Mouse (Mus musculus) testis, postnatal 14 days (tissue): ENCODE results near the gene Rps6kc1.
"Not testable (repeated sequence)": the region's sequence is repeated elsewhere in the genome, so short reads cannot be mapped to it uniquely, and the experiment has no call there.

Source experiments
- DNase-seq: peaks from one replicate; pipeline ENCODE4 v3.0.0; 2021; ENCODE audit warnings: low spot score

The Rps6kc1 gene

DNA sequence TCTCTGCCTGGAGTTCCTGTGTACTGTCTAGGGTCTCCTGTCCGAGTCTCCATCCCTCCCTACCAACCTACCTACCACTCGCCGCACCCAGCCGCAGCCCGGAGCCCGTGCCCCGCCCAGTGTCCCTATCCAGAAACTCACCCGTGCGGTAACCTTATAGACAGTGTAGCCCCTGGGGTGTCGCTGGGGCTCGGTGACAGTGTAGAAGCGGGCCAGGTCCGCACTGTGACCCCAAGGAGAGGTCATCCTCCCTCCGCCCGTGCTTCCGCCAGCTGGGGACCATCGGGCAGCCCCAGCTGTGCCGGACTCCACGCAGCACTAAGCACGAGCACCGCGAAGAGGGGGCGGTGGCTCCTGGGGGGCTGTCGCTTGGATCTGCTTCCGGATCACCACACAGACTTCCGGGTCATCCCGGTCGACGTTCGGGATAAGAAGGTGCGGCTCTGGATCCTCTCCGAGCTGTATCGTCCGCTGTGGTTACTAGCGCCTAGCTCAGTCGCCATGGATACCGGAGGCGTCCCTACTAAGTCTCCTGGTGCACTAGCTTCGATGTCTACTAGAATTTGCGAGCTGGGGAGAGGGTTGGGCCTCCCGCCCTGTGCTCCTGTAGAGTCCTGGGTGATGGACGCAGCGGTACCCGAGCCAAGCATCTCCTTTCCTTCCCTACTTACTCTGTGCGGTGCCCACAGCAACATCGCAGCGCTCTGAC, at the start of gene Rps6kc1:
Gene Rps6kc1 (minus strand): TSS at position 356 of the 709 bp plus-strand sequence.
- DNase-seq: peak; percentile 76

DNA sequence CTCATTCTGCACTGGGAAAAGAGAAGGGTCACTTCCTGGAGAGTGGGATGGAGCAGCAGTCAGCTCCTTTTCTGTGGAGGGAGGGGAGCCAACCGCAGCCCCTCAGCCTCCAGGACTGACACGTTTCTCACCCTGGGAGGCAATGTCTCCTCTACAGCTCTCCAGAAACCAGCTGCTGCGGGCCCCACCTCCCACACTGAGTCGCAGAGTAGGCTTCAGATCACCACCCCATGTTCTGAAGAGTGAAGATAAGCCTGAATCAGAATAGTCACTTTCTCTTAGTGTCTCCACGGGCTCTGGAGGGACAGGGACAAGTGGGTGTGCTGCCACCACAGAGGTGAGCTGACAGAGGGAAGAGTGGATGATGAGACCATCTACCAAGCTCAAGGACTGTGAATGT, 47.3 kb upstream of the Rps6kc1 start:
- no peak for DNase-seq

DNA sequence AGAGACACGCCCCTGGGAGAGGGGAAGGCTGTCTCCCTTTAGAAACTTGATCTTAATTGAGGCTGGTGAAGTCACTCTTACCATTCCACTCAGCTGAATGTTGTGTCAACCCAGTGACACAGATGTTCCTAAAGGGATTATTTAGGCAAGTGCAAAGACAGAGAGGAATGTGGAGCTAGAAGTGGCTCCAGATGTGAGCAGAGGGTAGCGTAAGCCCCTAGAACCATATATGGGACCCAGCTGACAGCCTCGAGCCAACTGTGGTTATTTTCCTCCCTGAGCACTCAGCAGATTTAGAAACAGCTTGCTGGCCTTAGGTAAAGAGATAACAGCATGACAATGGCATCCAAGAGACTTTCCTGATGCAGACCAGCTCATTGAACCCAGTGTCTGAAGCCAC, 41.4 kb upstream of the Rps6kc1 start:
- DNase-seq: no peak

DNA sequence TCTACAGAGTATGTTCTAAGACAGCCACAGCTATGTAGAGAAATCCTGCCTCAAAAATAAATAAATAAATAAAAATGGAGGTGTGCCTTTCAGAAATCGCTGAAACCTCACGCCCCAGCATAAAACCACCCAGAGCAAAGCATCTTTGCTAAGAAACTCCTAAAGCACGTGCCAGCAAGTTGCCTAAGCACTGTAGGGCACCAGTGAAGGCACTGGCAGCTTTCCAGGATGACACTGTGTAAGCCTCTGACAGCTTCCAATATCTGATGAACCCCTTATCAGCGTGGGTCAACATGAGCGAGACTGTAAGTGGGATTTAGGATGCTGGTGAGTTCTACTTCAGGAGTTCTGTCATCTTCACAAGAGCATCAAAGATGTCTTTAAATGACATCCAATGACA, 39.4 kb upstream of the Rps6kc1 start:
- DNase-seq: no peak

DNA sequence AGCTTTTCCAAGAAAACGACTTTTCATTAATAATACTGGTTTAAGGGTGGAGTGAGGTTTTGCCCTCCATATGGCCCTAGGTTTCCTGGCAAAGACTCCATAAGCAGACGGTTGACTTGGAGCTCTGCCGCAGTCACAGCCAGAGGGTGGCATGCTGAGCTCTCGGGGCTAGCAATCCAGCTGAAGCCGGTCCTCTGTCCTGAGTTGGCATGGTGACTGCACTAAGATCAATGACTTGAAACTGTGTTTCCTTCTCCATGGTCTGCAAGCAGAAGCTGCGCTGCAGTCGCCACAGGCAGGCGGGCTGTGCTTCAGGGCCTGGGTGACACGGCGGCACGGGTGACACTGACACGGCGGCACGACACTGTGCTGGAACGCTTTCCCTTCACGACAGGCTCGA, 37.3 kb upstream of the Rps6kc1 start:
- no peak for DNase-seq

DNA sequence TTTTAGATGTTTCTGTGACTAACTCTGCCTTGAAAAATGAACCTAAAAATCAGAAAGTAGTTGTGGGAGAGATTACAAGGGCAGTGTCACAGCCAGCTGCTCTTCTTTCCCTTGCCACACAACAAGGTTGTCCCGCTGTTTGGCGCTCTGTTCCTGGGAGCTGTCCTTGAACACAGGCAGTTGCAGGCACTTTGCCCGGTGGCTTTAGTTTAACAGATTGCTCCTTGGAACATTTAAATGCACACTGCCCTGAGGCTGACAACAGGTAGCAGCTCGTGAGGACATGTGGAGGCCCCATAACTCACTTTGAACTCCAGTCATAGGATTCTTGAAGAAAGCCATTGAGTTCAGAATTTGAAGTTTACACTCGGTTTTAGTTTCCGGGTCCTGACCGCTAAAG, 36.9 kb upstream of the Rps6kc1 start:
- DNase-seq: no peak

DNA sequence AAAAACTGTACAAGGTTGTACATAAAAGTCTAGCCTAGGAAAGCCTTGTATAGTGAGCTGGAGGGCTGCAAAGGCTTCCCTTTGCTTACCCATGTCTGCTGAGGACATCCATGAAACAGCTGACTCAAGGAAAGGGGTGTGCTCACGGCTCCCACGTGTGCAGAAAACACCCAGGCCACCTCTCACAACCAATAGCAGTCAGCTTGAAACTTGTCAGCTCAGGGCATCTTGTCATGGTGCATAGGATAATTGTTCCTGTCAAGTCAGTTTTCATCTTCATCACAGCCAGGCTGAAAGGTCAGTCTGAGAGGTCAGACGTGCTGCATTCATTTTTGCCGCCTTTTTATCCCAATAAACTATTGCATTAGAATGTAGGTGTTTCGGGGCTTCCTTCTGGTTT, 36.4 kb upstream of the Rps6kc1 start:
- no peak for DNase-seq

DNA sequence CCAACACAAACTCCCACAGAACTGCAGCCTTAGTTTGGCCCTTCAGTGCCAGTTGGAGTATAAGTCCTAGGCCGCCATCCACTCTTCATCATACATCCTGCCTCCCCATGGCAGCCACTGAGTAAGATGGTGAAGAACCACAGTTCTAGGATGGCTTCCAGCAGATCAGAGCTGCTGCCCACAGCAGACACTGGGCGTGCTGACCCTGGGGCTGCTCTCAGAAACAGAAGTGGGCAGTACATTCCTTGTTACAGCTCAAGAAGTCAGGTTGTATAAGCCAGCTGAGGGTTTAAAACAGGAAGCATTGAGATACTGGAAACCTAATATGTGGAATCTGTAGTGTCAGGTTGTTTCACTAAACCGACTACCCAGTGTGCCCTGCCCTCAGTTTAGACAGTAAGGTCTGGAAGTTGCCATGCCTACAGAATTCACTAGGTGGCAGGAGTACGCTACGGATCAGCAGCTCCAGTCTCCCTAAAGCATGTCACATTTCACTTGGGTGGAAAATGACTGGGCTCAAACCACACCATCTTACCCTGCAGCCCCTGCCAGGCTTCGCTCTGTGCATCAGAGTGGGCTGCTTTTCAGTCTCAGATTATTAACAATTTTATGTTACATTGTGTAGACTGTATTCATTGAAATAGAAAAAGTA, 32.7 kb upstream of the Rps6kc1 start:
- DNase-seq: no peak

DNA sequence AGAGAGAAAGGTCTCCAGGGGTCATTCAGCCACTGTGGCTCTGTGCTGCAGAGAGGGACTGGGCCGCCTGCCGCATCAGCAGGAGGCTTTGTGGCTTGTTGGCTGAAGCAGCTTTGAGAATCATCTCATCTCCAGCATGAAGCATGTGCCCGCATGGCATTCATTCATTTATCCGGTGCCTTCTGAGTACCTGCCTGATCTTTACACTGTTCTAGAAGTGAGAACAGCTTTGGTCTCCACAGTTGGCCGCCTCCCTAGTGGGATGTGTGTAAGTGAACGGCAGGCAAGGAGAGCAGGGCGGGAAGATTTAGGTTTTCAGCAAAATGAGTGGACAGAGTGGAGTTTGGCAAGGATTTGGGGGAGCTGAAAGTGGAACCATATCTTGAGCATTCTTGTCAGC, 28.2 kb upstream of the Rps6kc1 start:
- DNase-seq: no peak

DNA sequence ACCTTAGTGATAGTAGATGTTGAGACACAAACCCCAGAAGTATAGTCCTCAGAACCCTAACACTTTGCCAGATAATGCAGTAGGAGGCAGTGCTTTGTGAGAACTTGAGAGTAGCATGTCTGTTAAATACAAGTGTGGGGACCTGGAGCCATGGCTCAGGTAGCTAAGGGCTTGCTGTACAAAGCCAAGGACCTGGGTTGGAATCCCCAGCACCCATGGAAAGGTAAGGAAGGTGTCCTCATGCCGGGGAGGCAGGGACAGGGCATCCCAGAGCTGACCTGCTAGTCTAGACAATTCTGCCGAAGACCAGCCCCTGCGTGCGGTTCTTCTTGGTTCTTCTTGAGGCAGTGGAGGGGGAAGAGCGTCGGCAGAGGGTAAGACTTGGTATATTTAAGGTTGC, 18.6 kb upstream of the Rps6kc1 start:
- no peak for DNase-seq

DNA sequence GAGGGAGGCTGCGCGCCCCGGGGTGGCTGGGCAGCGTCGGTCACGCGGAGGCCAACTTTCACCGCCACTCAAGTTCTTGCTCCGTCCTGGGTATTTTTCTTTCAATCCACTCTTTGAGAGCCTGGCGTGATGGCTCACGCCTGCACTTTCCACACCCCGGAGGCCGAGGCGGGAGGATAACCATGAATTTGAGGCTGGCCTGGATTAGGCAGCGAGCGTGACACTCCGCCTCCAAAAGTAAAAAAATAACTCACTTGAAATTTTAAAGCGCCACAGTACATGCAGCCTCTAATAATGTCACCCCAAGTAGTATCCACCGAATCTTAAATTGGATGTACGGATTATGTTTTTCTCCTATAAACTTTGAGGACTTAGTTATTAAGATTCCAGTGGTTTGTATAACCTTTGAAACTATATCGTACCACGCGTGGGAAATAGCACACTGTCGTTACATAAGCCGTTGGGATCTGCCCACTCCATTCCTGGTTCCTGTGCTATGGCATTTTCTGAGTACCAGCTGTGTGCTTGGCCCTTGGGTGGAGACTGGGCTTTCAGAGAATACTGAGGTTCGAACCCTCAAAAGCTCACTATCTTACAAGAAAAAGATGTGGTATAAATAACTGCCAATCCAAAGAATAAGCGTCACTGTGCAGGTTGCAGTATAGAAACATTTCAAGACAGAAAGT, 17.6 kb upstream of the Rps6kc1 start:
- DNase-seq: peak; percentile 54

DNA sequence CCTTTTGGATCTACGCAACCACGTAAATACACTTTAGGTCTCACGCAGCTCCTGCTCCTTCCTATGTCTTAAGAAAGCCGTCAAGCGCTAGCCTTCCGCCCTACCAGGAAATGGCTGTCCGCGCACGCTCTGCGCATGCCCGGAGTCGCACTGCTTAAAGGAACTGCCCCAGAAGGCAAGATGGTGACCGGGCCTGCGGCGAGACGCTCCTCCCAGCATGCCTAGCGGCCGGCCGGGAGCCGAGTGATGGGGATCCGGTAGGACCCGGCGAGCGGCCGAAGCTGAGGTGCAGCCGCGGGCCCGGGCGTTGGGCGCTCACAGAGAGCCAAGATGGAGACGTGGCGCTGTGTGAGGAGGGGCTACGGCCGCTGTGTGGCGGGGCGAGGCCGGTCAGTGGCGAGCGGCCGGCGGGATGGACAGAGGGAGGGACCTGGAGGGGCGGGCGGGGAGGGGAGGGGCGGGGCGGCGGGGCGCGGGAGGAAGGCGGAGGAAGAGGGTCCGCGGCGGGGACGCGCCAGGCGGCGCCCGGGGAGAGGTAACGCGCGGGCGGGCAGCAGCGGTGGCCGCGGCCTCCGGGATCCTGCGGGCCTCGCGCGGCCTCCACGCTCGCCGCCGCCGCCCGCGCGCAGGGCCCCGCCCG, 16.9 kb upstream of the Rps6kc1 start:
- peak; percentile 97 for DNase-seq

DNA sequence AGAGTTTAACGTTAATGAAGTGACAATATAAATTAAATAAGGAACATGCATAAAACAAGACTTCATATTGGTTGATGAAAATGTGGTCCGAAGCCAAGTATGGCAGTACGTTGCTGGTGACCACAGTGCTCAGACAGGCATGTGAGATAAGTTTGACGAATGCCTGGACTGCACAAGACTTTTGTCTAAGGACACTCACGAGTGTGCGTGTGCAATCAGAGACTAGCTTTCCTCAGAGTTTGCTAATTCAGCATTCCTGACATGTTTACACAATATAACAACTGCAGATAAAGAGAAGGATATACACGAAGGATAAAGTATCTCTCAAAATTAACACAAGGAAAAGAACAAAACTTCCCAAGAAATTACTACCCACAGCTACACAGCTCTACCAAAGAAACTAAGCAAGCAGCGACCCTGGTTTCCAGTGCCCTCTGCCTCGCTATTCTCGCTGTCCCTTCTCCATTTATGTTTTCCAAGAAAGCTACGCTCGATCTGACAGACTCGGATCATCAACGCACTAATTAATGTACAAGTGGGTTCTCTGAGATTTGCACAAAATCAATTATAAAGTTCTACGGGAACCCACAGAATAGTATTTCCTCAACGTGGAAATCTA, 16.3 kb upstream of the Rps6kc1 start:
- DNase-seq: no peak

DNA sequence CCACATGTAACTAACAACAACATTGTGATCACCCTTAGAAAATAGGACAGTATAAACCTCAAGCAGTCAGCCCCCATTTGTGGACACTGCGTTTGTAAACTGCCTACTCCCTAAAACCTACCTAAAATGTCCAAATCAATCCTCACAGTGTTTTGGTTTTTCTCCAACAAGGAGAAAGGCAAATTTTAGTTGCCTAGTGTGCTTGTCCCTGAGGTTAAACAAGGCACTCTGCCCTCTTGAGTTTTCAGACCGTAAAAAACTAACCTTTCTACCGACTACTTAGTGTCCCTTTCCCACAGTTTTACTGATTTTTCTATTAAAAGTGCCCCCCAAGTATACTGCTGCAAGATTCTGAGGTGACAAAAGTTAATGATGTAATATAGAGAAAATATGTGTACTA, 15.7 kb upstream of the Rps6kc1 start:
- no peak for DNase-seq

DNA sequence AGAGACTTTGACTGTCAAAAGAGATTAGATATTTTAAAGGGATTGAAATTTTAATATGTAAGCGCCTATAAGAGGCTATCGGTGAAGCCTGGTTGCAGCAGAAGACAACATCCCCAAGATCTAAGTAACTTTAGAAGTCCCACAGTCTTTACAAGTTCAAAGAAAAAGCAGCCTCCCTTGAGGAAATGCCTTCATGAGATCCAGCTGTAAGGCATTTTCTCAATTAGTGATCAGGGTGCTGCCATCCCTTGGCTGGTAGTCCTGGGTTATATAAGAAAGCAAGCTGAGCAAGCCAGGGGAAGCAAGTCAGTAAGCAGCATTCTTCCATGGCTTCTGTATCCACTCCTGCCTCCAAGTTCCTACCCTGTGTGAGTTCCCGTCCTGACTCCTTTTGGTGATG, 13.2 kb upstream of the Rps6kc1 start, which contains the start of gene Angel2:
Gene Angel2 (plus strand): TSS at position 301 of the 400 bp plus-strand sequence.
- not testable (repeated sequence) for DNase-seq

DNA sequence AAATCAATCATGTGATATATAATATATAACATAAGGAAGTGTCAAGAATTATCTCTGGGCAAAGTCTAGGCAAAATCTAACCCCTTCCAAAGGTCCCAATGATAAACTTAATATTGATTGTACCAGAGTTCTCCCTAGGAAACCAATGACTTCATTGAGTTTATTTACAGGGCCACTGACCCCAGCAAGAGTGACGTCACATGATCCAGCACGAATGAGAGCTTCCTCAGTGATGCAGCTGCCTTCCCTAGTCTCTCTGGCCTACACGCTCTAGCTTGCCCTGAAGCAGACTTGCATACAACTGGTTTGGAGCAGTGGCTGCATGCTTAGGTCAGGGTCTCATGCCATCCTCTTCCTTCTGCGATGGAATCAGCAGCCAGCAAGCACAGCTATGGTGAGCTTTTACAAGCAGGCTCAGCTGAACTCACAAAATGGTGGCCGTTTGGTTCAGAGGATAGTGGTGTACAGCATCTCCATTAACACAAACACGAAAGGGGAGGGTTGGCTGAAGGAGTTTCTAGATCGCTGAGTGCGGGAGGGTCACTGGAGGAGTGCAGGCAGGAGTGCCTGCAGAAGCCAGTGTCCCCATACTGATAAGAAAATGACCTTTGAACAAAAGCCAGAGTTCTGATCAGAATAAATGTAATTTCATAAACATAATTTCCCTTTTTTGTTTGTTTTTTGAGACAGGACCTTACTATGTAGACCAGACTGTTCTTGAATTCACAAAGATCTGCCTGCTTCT, 8.3 kb upstream of the Rps6kc1 start:
- DNase-seq: no peak

DNA sequence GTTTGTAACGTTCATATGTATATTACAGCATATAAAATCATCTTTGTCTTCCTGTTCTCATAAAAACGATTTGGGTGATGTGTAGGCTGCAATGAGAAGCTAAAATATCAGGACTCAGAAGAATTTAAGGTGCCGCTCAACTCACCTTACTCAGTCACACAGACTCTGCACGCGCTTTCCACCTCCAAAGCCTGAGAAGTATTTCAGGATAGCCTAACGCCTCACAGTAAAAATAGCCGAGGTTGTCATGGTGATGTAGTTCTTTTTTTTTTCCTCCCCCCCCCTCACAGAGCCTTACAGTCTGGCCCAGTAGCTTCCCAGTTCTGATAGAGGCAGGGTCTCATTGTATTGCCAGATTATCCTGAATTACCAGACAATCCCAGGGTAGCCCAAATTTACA, 7.4 kb upstream of the Rps6kc1 start:
- no peak for DNase-seq

DNA sequence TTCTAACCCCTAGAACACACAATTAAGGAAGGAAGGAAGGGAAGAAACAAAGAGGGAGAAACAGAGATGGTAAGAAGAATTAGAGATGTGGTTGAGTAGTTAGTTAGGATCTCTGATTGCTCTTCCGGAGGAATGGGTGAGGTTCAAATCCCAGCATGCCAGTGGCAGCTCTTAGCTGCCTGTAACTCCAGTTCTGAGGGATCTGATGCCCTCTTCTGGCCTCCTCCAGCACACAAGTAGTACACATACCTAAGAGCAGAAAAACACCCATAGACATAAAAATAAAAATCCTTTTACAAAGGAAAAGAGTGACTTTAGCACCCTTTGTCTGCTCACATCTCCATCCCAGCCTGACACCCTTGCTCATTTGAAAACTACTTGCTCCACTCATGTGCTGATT, 1.1 kb upstream of the Rps6kc1 start:
- no peak for DNase-seq

DNA sequence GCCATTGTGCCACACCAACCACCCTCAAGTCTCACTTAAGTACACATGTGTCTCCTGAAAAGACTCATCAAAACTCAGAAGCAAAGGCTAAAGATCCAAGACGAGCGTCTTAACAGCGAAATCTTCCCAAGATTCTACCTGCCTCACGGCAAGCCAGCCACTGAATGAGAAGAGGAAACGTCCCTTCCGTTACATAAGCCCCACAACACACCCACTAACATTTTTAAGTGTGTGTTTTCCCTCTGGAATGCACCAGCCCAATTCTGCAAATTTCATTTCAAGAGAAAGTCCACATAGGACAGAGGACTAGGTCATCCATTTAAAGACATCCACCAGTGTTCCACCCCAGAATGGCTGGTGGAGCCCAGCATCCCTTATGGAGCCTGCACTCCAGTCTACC, 734 bp downstream of the Rps6kc1 start:
- no peak for DNase-seq

DNA sequence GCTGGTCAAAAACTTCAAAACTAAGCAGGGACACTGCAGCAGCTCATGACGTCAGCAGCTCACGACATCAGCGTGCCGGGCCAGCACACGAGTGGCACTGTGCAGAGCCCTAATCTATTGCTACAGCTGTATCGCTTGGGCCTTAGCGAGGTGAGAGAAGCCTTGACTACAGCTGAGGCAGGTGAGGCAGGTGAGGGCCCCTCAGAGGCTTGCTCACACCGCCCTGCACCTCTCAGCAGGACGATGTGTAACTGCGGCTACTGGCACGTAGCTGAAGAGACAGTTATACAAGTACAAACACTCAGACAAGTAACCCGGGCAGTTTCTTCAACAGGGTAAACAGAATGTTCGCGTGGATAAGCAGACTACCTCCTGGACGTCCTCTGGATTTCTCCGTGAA, 6.9 kb downstream of the Rps6kc1 start:
- DNase-seq: no peak

DNA sequence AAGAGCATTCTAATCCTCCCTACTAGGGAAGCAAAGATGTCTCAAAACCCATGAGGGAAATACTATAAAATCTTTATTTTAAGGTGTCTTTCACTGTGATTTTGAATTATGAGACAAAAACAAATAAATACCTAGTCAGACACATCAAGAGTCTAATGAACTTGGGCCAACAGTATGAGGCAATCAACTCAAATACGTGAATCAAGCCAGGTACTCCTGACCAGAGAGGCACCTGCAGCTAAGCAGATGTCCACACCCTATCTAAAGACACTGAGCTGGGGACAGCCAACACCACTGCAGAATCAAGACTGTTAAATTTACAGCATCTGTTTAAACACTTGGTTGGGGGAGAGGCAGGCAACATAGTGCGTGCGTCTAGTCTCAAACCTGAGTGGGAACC, 7.4 kb downstream of the Rps6kc1 start:
- no peak for DNase-seq

DNA sequence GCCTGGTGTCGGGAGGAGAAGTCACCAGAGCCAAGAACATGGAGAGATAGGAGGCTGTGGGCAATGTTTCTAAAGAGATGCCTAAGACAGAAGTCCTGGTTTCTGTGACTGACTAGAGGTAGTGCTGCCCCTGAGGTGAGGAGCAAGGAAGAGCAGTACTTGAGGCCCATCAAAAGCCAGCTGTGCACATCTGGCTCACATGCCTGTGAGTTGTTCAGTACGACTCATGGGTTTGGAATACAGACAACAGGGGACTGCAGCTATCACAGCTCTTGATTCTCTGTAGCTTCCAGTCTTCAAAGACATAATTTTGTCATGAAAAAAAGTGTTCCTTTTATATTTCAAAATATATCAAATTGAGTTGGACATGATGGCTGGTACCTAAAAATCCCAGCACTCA, 10.5 kb downstream of the Rps6kc1 start:
- no peak for DNase-seq
